Mouse (Mus musculus) small intestine, adult 2 months (tissue): ENCODE data around the gene Gm45233.

ENCODE experiments used
- CTCF ChIP-seq: fragments of 200-500 bp; IDR thresholded peaks from 2 replicates; pipeline ENCODE4 v1.5.1; 2012; ENCODE audit warnings: low read depth, mild to moderate bottlenecking, control low read depth, inconsistent platforms, low read length, moderate library complexity, mixed read lengths; ENCODE audit not compliant: insufficient replicate concordance, insufficient read length; ENCODE audit errors: extremely low read depth
- POLR2A ChIP-seq: fragments of 200-500 bp; IDR thresholded peaks from 2 replicates; pipeline ENCODE4 v1.6.1; 2012; ENCODE audit warnings: low read depth, mild to moderate bottlenecking, control low read depth, inconsistent platforms, low read length, moderate library complexity

DNA sequence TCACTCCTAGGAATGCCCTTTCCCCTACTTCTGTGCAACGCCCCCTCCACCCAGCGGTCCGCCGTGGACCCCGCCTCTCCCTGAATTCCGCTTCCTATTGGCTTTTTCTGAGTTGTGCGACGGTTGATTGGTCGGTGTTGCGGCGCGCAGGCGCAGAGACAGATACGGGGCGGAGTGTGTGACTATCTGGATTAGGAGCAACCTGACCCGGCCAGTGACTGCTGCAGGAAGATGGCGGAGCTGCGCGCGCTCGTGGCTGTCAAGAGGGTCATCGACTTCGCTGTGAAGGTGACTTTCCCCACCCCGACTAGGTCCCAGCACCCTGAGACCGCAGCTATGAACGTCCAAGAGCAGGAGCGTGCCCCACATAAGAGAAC lies at the start of gene Gm45233, which contains the start of gene Etfb:
- TF ChIP-seq POLR2A (peak; percentile 89), CTCF (no peak)
